Mouse (Mus musculus): ENCODE results near the gene Zfp786. TPM values are rescaled to one million over a fixed set of nuclear protein-coding genes. Genes with fewer than 3 reads are reported as not detected.
"Not testable (repeated sequence)": the region's sequence is repeated elsewhere in the genome, so short reads cannot be mapped to it uniquely, and the experiment has no call there.

Zfp786 gene
- total RNA-seq, 4 experiments from 2014 or later = 1.0 to 1.8 (median 1.5) TPM

DNA sequence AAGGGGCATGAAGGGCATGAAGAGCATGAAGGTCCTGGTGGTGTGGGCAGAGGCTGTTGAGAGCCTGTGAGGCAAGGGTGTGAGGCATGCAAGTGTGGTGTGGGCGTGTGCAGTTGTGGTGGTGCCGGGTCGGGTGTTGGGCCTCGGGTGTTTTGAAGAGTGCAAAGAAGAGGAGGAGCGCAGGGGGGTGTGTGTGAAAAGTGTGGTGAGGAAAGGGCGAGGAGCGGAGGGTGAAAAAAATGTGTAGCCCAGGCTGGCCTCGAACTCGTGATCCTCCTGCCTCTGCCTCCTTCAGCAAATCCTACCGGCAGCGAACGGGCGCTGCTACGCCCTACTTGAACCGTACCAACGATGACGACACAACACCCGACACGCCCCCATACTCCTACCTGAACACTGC lies 58.9 kb downstream of the Zfp786 start:
- DNase-seq = not testable (repeated sequence)

DNA sequence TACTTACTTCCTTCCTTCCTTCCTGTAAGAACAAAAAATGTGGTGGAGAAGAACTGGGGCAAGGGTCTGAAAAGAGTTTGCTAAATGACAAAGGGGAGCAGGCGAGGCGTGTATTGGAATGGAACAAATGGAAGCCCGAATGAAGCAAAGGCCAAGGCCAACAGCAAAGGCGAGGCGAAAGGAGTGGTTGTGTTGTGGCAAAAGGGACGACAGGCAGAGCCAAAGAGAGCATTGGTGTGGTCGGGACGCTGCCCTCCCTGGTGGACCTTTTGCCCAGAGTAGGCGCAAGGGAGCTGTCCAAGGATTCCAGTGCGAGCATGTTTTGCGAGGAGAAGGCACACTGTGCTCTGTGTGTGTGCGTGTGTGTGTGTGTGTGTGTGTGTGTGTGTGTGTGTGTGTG lies 59.6 kb downstream of the Zfp786 start:
- not testable (repeated sequence) for DNase-seq

DNA sequence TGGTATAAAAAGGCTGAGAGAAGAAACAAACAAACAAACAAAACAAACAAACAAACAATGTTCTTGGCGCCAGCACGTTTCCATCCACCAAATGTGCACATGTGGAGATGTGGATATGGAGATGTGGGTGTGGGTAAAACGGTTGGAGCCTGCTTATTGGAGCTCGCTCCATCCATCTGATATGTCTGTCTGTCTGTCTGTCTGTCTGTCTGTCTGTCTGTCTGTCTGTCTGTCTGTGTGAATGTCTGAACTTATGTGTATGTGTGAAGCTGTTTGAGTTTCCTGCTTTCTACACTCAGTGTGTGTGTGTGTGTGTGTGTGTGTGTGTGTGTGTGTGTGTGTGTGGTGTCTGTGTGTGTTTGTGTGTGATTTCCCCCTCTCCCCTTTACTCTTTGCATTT lies 60.8 kb downstream of the Zfp786 start:
- DNase-seq = not testable (repeated sequence)

Small RNA genes lying within 50 kb of the gene (microRNA-seq; reads per million reads assigned to microRNA genes)
- gene Mir704 = 0.34 to 0.88 reads per million in 2 experiments

Other genes starting within 250 kb of the Zfp786 start
- gene Ezh2, start 235.5 kb downstream of the Zfp786 start, total RNA-seq (2022) = 10 to 100 TPM in 3 of 4 experiments, 1 to 10 TPM in 1; 7.6 to 16.1 (median 12.4) TPM
- 100 to 1,000 TPM in 2 of 4 experiments, 10 to 100 TPM in 2; 98.3 to 114 (median 107) TPM for gene Pdia4, start 17.4 kb downstream of the Zfp786 start, total RNA-seq (2022)
- 10 to 100 TPM; 15.0 to 19.0 (median 17.3) TPM for gene Zfp398, start 4.8 kb upstream of the Zfp786 start, total RNA-seq (2022)
- gene Zfp282, start 46.3 kb upstream of the Zfp786 start, total RNA-seq (2022) = 10 to 100 TPM in 1 of 4 experiments, 1 to 10 TPM in 3; 9.4 to 13.3 (median 9.7) TPM
- 10 to 100 TPM; 17.0 to 25.4 (median 19.0) TPM for gene Zfp212, start 89.6 kb upstream of the Zfp786 start, total RNA-seq (2022)
- gene Zfp956, start 122.5 kb upstream of the Zfp786 start, total RNA-seq (2022) = 10 to 100 TPM in 2 of 4 experiments, 1 to 10 TPM in 2; 7.6 to 16.1 (median 11.7) TPM
- gene Zfp777, start 218.0 kb upstream of the Zfp786 start, total RNA-seq (2022) = 10 to 100 TPM; 23.9 to 31.1 (median 27.5) TPM